Mouse (Mus musculus): ENCODE measurements at regions not wholly inside any gene's neighbourhood (a gene's known extent, or its start where the extent isn't known, plus 50 kb on each side); places are given as distances from the start of the nearest gene placed in this dataset.

- no peak overlapping the region for H3K4me3 ChIP-seq (ENCODE audit: low read depth, low read length)
- no peak for TF ChIP-seq CTCF (IDR thresholded peaks at IDR 0.05; ENCODE audit: extremely low read depth, insufficient read length, insufficient replicate concordance, low read depth, low read length)
- TF ChIP-seq POLR2A (IDR thresholded peaks at IDR 0.05; ENCODE audit: low read depth, low read length): no peak
- no peaks in the 10 kb centered on the region for H3K27me3 ChIP-seq (ENCODE audit: control insufficient read depth, insufficient read depth, low read length)
- H3K4me1 ChIP-seq (ENCODE audit: control insufficient read depth, insufficient read depth, insufficient read length, low read length): no peaks in the 10 kb centered on the region
- no peak overlapping the region for H3K27ac ChIP-seq (ENCODE audit: insufficient read depth, low read depth, low read length)
- H3K36me3 ChIP-seq (ENCODE audit: control insufficient read depth, insufficient read depth, low read length): no peaks in the 10 kb centered on the region
Observed at GRCm38 (mm10) chr3:21341916-21342315, 734.5 kb upstream of the Tbl1xr1 start.

DNA sequence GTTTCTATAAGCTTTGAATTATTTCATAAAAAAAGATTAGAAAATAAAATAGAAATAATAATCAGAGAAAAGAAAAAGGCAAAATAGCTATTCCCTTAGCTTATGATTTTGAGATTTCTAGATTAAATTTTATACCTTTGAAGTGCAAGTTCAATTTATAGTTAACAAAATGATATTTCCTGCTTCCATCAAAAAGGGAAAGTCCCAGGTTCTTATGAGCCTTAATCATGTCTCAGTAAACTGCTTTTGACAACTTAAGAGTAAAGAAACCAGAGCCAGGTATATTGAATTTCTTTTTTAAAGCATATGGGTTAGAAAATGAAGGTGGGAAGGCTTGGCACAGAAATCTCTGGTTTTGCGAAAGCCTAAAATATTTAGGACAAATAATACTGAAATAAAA lies 733.4 kb upstream of the Tbl1xr1 start:
- 99% methylated on average over 1 of the region's 1 CpGs for WGBS
- no peaks in the 10 kb centered on the region for H3K27me3 ChIP-seq (ENCODE audit: control insufficient read depth, insufficient read depth, low read length)
- H3K4me3 ChIP-seq (ENCODE audit: low read depth, low read length): no peak overlapping the region
- H3K27ac ChIP-seq (ENCODE audit: insufficient read depth, low read depth, low read length): no peak overlapping the region
- no peaks in the 10 kb centered on the region for H3K4me1 ChIP-seq (ENCODE audit: control insufficient read depth, insufficient read depth, insufficient read length, low read length)
- no peaks in the 10 kb centered on the region for H3K36me3 ChIP-seq (ENCODE audit: control insufficient read depth, insufficient read depth, low read length)
- TF ChIP-seq CTCF (IDR thresholded peaks at IDR 0.05; ENCODE audit: extremely low read depth, insufficient read length, insufficient replicate concordance, low read depth, low read length): no peak

- no peak overlapping the region for H3K4me3 ChIP-seq (ENCODE audit: low read depth, low read length)
- 71% methylated on average over 3 of the region's 3 CpGs for WGBS
- H3K27me3 ChIP-seq (ENCODE audit: control insufficient read depth, insufficient read depth, low read length): no peaks in the 10 kb centered on the region
- no peaks in the 10 kb centered on the region for H3K4me1 ChIP-seq (ENCODE audit: control insufficient read depth, insufficient read depth, insufficient read length, low read length)
- H3K36me3 ChIP-seq (ENCODE audit: control insufficient read depth, insufficient read depth, low read length): no peaks in the 10 kb centered on the region
- TF ChIP-seq CTCF (IDR thresholded peaks at IDR 0.05; ENCODE audit: extremely low read depth, insufficient read length, insufficient replicate concordance, low read depth, low read length) (no peak), POLR2A (IDR thresholded peaks at IDR 0.05; ENCODE audit: low read depth, low read length) (no peak)
- no peak overlapping the region for H3K27ac ChIP-seq (ENCODE audit: insufficient read depth, low read depth, low read length)
Observed at GRCm38 (mm10) chr3:21349421-21349820, 727.0 kb upstream of the Tbl1xr1 start.

DNA sequence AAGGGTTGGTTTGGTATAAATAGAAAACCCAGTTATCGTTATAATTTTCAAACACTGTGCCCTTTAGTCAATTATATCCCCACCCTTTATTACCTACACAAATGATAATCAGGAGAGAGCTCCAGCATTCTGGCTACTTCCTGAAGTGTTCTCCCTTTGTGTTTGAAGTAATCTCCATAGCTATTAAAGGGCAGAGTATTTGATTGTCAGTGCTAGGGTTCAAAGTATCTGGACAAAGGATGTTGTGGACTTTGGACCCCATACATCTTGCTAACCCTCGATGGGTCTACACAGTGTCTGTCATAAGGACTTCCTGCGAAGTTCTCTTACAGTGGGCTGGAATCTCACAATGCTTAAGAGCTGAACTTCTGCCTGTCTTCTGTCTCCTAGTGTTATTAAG lies 720.3 kb upstream of the Tbl1xr1 start:
- 22% methylated on average over 3 of the region's 3 CpGs for WGBS
- Histone ChIP-seq H3K36me3 (ENCODE audit: control insufficient read depth, insufficient read depth, low read length) (no peaks in the 10 kb centered on the region), H3K27me3 (ENCODE audit: control insufficient read depth, insufficient read depth, low read length) (no peaks in the 10 kb centered on the region), H3K4me3 (ENCODE audit: low read depth, low read length) (no peak overlapping the region), H3K27ac (ENCODE audit: insufficient read depth, low read depth, low read length) (peak overlapping the region; percentile 80), H3K4me1 (ENCODE audit: control insufficient read depth, insufficient read depth, insufficient read length, low read length) (peaks cover 4% of the 10 kb centered on the region; the same call in 1 of the 2 replicates)
- TF ChIP-seq CTCF (IDR thresholded peaks at IDR 0.05; ENCODE audit: extremely low read depth, insufficient read length, insufficient replicate concordance, low read depth, low read length) (no peak), POLR2A (IDR thresholded peaks at IDR 0.05; ENCODE audit: low read depth, low read length) (no peak)

GRCm38 (mm10) chr3:21356831-21357712 lies 719.4 kb upstream of the Tbl1xr1 start:
- Histone ChIP-seq H3K27ac (ENCODE audit: insufficient read depth, low read depth, low read length) (no peak overlapping the region), H3K4me3 (ENCODE audit: low read depth, low read length) (no peak overlapping the region), H3K27me3 (ENCODE audit: control insufficient read depth, insufficient read depth, low read length) (no peaks in the 10 kb centered on the region), H3K4me1 (ENCODE audit: control insufficient read depth, insufficient read depth, insufficient read length, low read length) (peaks cover 4% of the 10 kb centered on the region; the same call in 1 of the 2 replicates), H3K36me3 (ENCODE audit: control insufficient read depth, insufficient read depth, low read length) (no peaks in the 10 kb centered on the region)
- WGBS: 78% methylated on average over 6 of the region's 6 CpGs
- TF ChIP-seq POLR2A (IDR thresholded peaks at IDR 0.05; ENCODE audit: low read depth, low read length) (no peak), CTCF (IDR thresholded peaks at IDR 0.05; ENCODE audit: extremely low read depth, insufficient read length, insufficient replicate concordance, low read depth, low read length) (no peak)

- no peaks in the 10 kb centered on the region for H3K27me3 ChIP-seq (ENCODE audit: control insufficient read depth, insufficient read depth, low read length)
- no peak overlapping the region for H3K27ac ChIP-seq (ENCODE audit: insufficient read depth, low read depth, low read length)
- no peaks in the 10 kb centered on the region for H3K36me3 ChIP-seq (ENCODE audit: control insufficient read depth, insufficient read depth, low read length)
- no peak overlapping the region for H3K4me3 ChIP-seq (ENCODE audit: low read depth, low read length)
- WGBS: 89% methylated on average over 6 of the region's 6 CpGs
- TF ChIP-seq POLR2A (IDR thresholded peaks at IDR 0.05; ENCODE audit: low read depth, low read length) (no peak), CTCF (IDR thresholded peaks at IDR 0.05; ENCODE audit: extremely low read depth, insufficient read length, insufficient replicate concordance, low read depth, low read length) (no peak)
- H3K4me1 ChIP-seq (ENCODE audit: control insufficient read depth, insufficient read depth, insufficient read length, low read length): peaks cover 4% of the 10 kb centered on the region; the same call in 1 of the 2 replicates
Observed at GRCm38 (mm10) chr3:21358068-21358467, 718.4 kb upstream of the Tbl1xr1 start.

GRCm38 (mm10) chr3:21361069-21361468 lies 715.4 kb upstream of the Tbl1xr1 start:
- TF ChIP-seq CTCF (IDR thresholded peaks at IDR 0.05; ENCODE audit: extremely low read depth, insufficient read length, insufficient replicate concordance, low read depth, low read length) (no peak), POLR2A (IDR thresholded peaks at IDR 0.05; ENCODE audit: low read depth, low read length) (no peak)
- Histone ChIP-seq H3K36me3 (ENCODE audit: control insufficient read depth, insufficient read depth, low read length) (no peaks in the 10 kb centered on the region), H3K27ac (ENCODE audit: insufficient read depth, low read depth, low read length) (no peak overlapping the region), H3K4me3 (ENCODE audit: low read depth, low read length) (no peak overlapping the region), H3K27me3 (ENCODE audit: control insufficient read depth, insufficient read depth, low read length) (no peaks in the 10 kb centered on the region), H3K4me1 (ENCODE audit: control insufficient read depth, insufficient read depth, insufficient read length, low read length) (peaks cover 3% of the 10 kb centered on the region; the same call in 1 of the 2 replicates)
- 33% methylated on average over 3 of the region's 3 CpGs for WGBS

Data from small intestine, adult 2 months (tissue).